Mouse (Mus musculus): Measurements from ENCODE around the gene Prkce. TPM values are rescaled to one million over a fixed set of nuclear protein-coding genes. Genes with fewer than 3 reads are reported as not detected.

The Prkce gene
- total RNA-seq, 1 experiment = 1.7 TPM

GRCm38 (mm10) chr17:86201981-86202380 is 34.4 kb downstream of the Prkce start:
- no peaks in the 10 kb centered on the region for H3K36me3 ChIP-seq (ENCODE audit: control insufficient read depth, insufficient read depth, low read length, poor library complexity, severe bottlenecking)
- no peak overlapping the region for H3K9ac ChIP-seq (ENCODE audit: insufficient read depth, low read depth, low read length, poor library complexity, severe bottlenecking)
- no peaks in the 10 kb centered on the region for H3K9me3 ChIP-seq (ENCODE audit: control insufficient read depth, insufficient read depth, low read depth, low read length)
- no peak for DNase-seq (ENCODE audit: low read depth, low spot score)
- H3K4me3 ChIP-seq (ENCODE audit: insufficient read depth in 1 of 2, low read depth in 1 of 2, low read length in 2 of 2, poor library complexity in 1 of 2, severe bottlenecking in 1 of 2) = no peak overlapping the region
- in situ Hi-C loops (cut with MboI; ENCODE audit: low sequenced_read_pairs in 2 of 2, unreplicated experiment in 2 of 2) = no loop called here
- H3K27ac ChIP-seq (ENCODE audit: insufficient read depth, low read depth, low read length, poor library complexity, severe bottlenecking) = no peak overlapping the region
- no peak for TF ChIP-seq HCFC1 (IDR thresholded peaks at IDR 0.05; ENCODE audit: borderline replicate concordance, insufficient read depth, low read length)
- no peak for TF ChIP-seq ZNF384 (IDR thresholded peaks at IDR 0.05; ENCODE audit: low read depth, low read length)
- no peak for TF ChIP-seq MAFK (IDR thresholded peaks at IDR 0.05; ENCODE audit: insufficient read depth, low read depth, low read length)
- no peak for TF ChIP-seq ZC3H11A (IDR thresholded peaks at IDR 0.05; ENCODE audit: borderline replicate concordance, low read depth, low read length)
- no peak for TF ChIP-seq CHD2 (IDR thresholded peaks at IDR 0.05; ENCODE audit: low read depth, low read length)
- no peaks in the 10 kb centered on the region for H3K4me1 ChIP-seq (ENCODE audit: control insufficient read depth in 2 of 2, insufficient read depth in 2 of 2, low read length in 2 of 2, poor library complexity in 1 of 2)

GRCm38 (mm10) chr17:86202972-86203371 is 35.4 kb downstream of the Prkce start:
- Histone ChIP-seq H3K9me3 (ENCODE audit: control insufficient read depth, insufficient read depth, low read depth, low read length) (no peaks in the 10 kb centered on the region), H3K36me3 (ENCODE audit: control insufficient read depth, insufficient read depth, low read length, poor library complexity, severe bottlenecking) (no peaks in the 10 kb centered on the region), H3K4me3 (ENCODE audit: insufficient read depth in 1 of 2, low read depth in 1 of 2, low read length in 2 of 2, poor library complexity in 1 of 2, severe bottlenecking in 1 of 2) (no peak overlapping the region), H3K27ac (ENCODE audit: insufficient read depth, low read depth, low read length, poor library complexity, severe bottlenecking) (no peak overlapping the region), H3K4me1 (ENCODE audit: control insufficient read depth in 2 of 2, insufficient read depth in 2 of 2, low read length in 2 of 2, poor library complexity in 1 of 2) (no peaks in the 10 kb centered on the region), H3K9ac (ENCODE audit: insufficient read depth, low read depth, low read length, poor library complexity, severe bottlenecking) (no peak overlapping the region)
- DNase-seq (ENCODE audit: low read depth, low spot score) = no peak
- in situ Hi-C loops (cut with MboI; ENCODE audit: low sequenced_read_pairs in 2 of 2, unreplicated experiment in 2 of 2) = no loop called here
- TF ChIP-seq MAFK (IDR thresholded peaks at IDR 0.05; ENCODE audit: insufficient read depth, low read depth, low read length) = no peak
- TF ChIP-seq CHD2 (IDR thresholded peaks at IDR 0.05; ENCODE audit: low read depth, low read length) = no peak
- no peak for TF ChIP-seq ZNF384 (IDR thresholded peaks at IDR 0.05; ENCODE audit: low read depth, low read length)
- no peak for TF ChIP-seq HCFC1 (IDR thresholded peaks at IDR 0.05; ENCODE audit: borderline replicate concordance, insufficient read depth, low read length)
- TF ChIP-seq ZC3H11A (IDR thresholded peaks at IDR 0.05; ENCODE audit: borderline replicate concordance, low read depth, low read length) = no peak

- no peak overlapping the region for H3K4me3 ChIP-seq (ENCODE audit: insufficient read depth in 1 of 2, low read depth in 1 of 2, low read length in 2 of 2, poor library complexity in 1 of 2, severe bottlenecking in 1 of 2)
- no peak overlapping the region for H3K27ac ChIP-seq (ENCODE audit: insufficient read depth, low read depth, low read length, poor library complexity, severe bottlenecking)
- in situ Hi-C loops (cut with MboI; ENCODE audit: low sequenced_read_pairs in 2 of 2, unreplicated experiment in 2 of 2) = no loop called here
- TF ChIP-seq ZNF384 (IDR thresholded peaks at IDR 0.05; ENCODE audit: low read depth, low read length) = no peak
- no peaks in the 10 kb centered on the region for H3K36me3 ChIP-seq (ENCODE audit: control insufficient read depth, insufficient read depth, low read length, poor library complexity, severe bottlenecking)
- no peaks in the 10 kb centered on the region for H3K9me3 ChIP-seq (ENCODE audit: control insufficient read depth, insufficient read depth, low read depth, low read length)
- no peak for DNase-seq (ENCODE audit: low read depth, low spot score)
- H3K9ac ChIP-seq (ENCODE audit: insufficient read depth, low read depth, low read length, poor library complexity, severe bottlenecking) = no peak overlapping the region
- no peaks in the 10 kb centered on the region for H3K4me1 ChIP-seq (ENCODE audit: control insufficient read depth in 2 of 2, insufficient read depth in 2 of 2, low read length in 2 of 2, poor library complexity in 1 of 2)
Measured at GRCm38 (mm10) chr17:86203531-86204450, 36.2 kb downstream of the Prkce start.

- no peaks in the 10 kb centered on the region for H3K4me1 ChIP-seq (ENCODE audit: control insufficient read depth in 2 of 2, insufficient read depth in 2 of 2, low read length in 2 of 2, poor library complexity in 1 of 2)
- H3K4me3 ChIP-seq (ENCODE audit: insufficient read depth in 1 of 2, low read depth in 1 of 2, low read length in 2 of 2, poor library complexity in 1 of 2, severe bottlenecking in 1 of 2) = no peak overlapping the region
- no peak overlapping the region for H3K9ac ChIP-seq (ENCODE audit: insufficient read depth, low read depth, low read length, poor library complexity, severe bottlenecking)
- in situ Hi-C loops (cut with MboI; ENCODE audit: low sequenced_read_pairs in 2 of 2, unreplicated experiment in 2 of 2) = no loop called here
- no peak for DNase-seq (ENCODE audit: low read depth, low spot score)
- no peak for TF ChIP-seq HCFC1 (IDR thresholded peaks at IDR 0.05; ENCODE audit: borderline replicate concordance, insufficient read depth, low read length)
- no peak for TF ChIP-seq ZC3H11A (IDR thresholded peaks at IDR 0.05; ENCODE audit: borderline replicate concordance, low read depth, low read length)
- TF ChIP-seq CHD2 (IDR thresholded peaks at IDR 0.05; ENCODE audit: low read depth, low read length) = no peak
- no peak for TF ChIP-seq MAFK (IDR thresholded peaks at IDR 0.05; ENCODE audit: insufficient read depth, low read depth, low read length)
- TF ChIP-seq ZNF384 (IDR thresholded peaks at IDR 0.05; ENCODE audit: low read depth, low read length) = no peak
- no peak overlapping the region for H3K27ac ChIP-seq (ENCODE audit: insufficient read depth, low read depth, low read length, poor library complexity, severe bottlenecking)
- H3K9me3 ChIP-seq (ENCODE audit: control insufficient read depth, insufficient read depth, low read depth, low read length) = no peaks in the 10 kb centered on the region
- H3K36me3 ChIP-seq (ENCODE audit: control insufficient read depth, insufficient read depth, low read length, poor library complexity, severe bottlenecking) = no peaks in the 10 kb centered on the region
Measured at GRCm38 (mm10) chr17:86206289-86206688, 38.7 kb downstream of the Prkce start.
